Mouse (Mus musculus) megakaryocyte, embryonic 14.5 days (primary cell): ENCODE results near the gene Gsg1.

Experiments used
- FLI1 ChIP-seq: IDR thresholded peaks from 2 replicates; pipeline ENCODE4 v1.6.1; 2012; ENCODE audit warnings: low read length, inconsistent platforms, mixed read lengths
- GATA1 ChIP-seq: IDR thresholded peaks from 3 replicates; pipeline ENCODE4 v1.6.1; 2012; ENCODE audit warnings: mixed read lengths, low read length, inconsistent platforms, borderline replicate concordance

- TF ChIP-seq GATA1 (no peak), FLI1 (no peak)
These were observed 11.9 kb upstream of the Gsg1 start for GRCm38 (mm10) chr6:135266056-135266455.
